ENCODE assay signal across 16 mouse cellular contexts in the genomic region with DNA sequence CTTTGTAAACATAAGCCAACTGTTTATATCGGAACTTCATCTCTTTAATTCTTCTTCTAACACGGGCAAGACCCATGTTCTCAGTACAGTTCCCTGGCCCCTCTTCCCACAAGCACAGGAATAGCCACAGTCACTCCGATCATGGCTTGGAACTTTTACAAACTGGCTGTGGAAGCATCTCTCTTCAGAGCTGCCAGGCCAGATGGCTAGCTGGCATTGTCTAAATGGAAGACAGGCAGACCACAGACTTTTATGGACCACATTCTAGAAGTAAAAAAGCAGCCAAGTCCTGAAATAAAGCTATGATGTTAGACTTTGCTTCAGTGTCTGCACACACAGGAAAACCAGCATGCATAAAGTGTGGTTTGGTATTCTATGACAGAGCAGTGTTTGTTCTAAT. TPM values are rescaled to one million over a fixed set of nuclear protein-coding genes. Genes with fewer than 3 reads are reported as not detected.
DNase-seq lines count a peak whose midpoint lies in the region.
"Had no signal": no experiment of that assay in that cellular context is flagged by ENCODE, and none has a peak within 500 bp of the region (broad histone marks: within the 10 kb centered on the region; RNA-seq: fewer than 3 reads in every experiment).

No protein-coding gene starts in this region.

- peak; percentile 48 to 53 for DNase-seq in cerebellum, postnatal 10 days
- DNase-seq in cerebellum, adult 9-10 months, result no peak
- peak; percentile 7 for DNase-seq in gastrocnemius, postnatal 10 days
- no peak for DNase-seq in gastrocnemius, postnatal 25 days
- peak; percentile 62 to 79 for DNase-seq in right cerebral cortex, postnatal 10 days (ENCODE audit: low spot score in 2 of 2)
- no peak for DNase-seq in right cerebral cortex, adult 2 months (ENCODE audit: low spot score in 2 of 2)
- peak; percentile 60 for DNase-seq in telencephalon, adult 2 months (ENCODE audit: low read depth, low spot score)
- DNase-seq in adrenal gland, postnatal 10 days, result no peak
- DNase-seq: cerebellum, adult 11-12 months; heart, postnatal 10 days; lung, postnatal 10 days; thymus, postnatal 4 days had no signal

RNA-seq across cellular contexts. Expression of a gene that starts 22.4 kb away (rescaled TPM):
- not detected for total RNA-seq in gastrocnemius, postnatal 10 days (2021)
- not detected for total RNA-seq in gastrocnemius, postnatal 25 days (2021)
- not detected for total RNA-seq in adrenal gland, postnatal 10 days (2021)
- total RNA-seq: adrenal gland, adult 18-20 months; gastrocnemius, postnatal 4 days; heart, postnatal 10 days; left cerebral cortex, adult 8-10 months; megakaryocyte, adult 5-6 weeks had no signal

RNA-seq across cellular contexts. Expression of a gene that starts 24.5 kb away (rescaled TPM):
- total RNA-seq in gastrocnemius, postnatal 10 days (2021), result not detected
- not detected for total RNA-seq in gastrocnemius, postnatal 25 days (2021)
- not detected for total RNA-seq in adrenal gland, postnatal 10 days (2021)
- total RNA-seq: adrenal gland, adult 18-20 months; gastrocnemius, postnatal 4 days; heart, postnatal 10 days; left cerebral cortex, adult 8-10 months; megakaryocyte, adult 5-6 weeks had no signal

RNA-seq across cellular contexts. Expression of a gene that starts 29.8 kb away (rescaled TPM):
- total RNA-seq in gastrocnemius, postnatal 10 days (2021), result not detected
- not detected for total RNA-seq in gastrocnemius, postnatal 25 days (2021)
- total RNA-seq in adrenal gland, postnatal 10 days (2021), result not detected
- total RNA-seq: adrenal gland, adult 18-20 months; gastrocnemius, postnatal 4 days; heart, postnatal 10 days; left cerebral cortex, adult 8-10 months; megakaryocyte, adult 5-6 weeks had no signal

RNA-seq across cellular contexts. Expression of a gene that starts 42.3 kb away (rescaled TPM):
- not detected for total RNA-seq in gastrocnemius, postnatal 10 days (2021)
- total RNA-seq in gastrocnemius, postnatal 25 days (2021), result not detected
- total RNA-seq in adrenal gland, postnatal 10 days (2021), result not detected
- total RNA-seq: adrenal gland, adult 18-20 months; gastrocnemius, postnatal 4 days; heart, postnatal 10 days; left cerebral cortex, adult 8-10 months; megakaryocyte, adult 5-6 weeks had no signal

RNA-seq across cellular contexts. Expression of a gene that starts 53.6 kb away (rescaled TPM):
- not detected for total RNA-seq in gastrocnemius, postnatal 10 days (2021)
- total RNA-seq in gastrocnemius, postnatal 25 days (2021), result not detected
- total RNA-seq in adrenal gland, postnatal 10 days (2021), result not detected
- total RNA-seq: adrenal gland, adult 18-20 months; gastrocnemius, postnatal 4 days; heart, postnatal 10 days; left cerebral cortex, adult 8-10 months; megakaryocyte, adult 5-6 weeks had no signal

Comparison
In these comparisons a context has a peak if more than half of its experiments do, and no peak if none do; other contexts are left out.
1. DNase-seq: peak in cerebellum, postnatal 10 days (2 of 2), gastrocnemius, postnatal 10 days (single experiment), right cerebral cortex, postnatal 10 days (2 of 2) and telencephalon, adult 2 months (single experiment); none in cerebellum, adult 9-10 months (single experiment), gastrocnemius, postnatal 25 days (single experiment), right cerebral cortex, adult 2 months (0 of 2) and adrenal gland, postnatal 10 days (single experiment).